Mouse (Mus musculus) layer of hippocampus, adult 9-10 months (tissue): Measurements from ENCODE around the gene Hsdl1.

ENCODE experiments used
- DNase-seq: peaks from one replicate; pipeline ENCODE4 v3.0.0; 2022; ENCODE audit warnings: low spot score

The Hsdl1 gene

DNA sequence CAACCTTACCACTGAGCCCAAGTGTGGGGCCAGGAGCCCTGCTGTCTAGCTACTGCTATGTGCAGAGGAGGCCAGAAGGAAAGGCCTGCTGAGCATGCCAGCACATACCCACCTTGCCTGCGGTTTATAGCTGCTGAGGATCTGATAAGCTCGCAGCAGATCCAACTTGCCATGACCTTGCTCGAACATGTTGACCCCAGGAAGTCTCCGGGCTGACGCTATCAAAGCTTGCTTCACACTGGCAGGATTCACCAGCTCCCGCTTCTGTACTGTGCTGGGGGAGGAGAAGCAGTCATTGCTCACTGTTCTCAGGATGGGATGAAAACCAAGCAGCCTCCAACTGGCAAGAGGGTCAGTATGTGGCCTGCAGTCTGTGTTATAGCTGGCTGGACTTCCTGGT lies 44.0 kb downstream of the Hsdl1 start:
- DNase-seq: no peak

DNA sequence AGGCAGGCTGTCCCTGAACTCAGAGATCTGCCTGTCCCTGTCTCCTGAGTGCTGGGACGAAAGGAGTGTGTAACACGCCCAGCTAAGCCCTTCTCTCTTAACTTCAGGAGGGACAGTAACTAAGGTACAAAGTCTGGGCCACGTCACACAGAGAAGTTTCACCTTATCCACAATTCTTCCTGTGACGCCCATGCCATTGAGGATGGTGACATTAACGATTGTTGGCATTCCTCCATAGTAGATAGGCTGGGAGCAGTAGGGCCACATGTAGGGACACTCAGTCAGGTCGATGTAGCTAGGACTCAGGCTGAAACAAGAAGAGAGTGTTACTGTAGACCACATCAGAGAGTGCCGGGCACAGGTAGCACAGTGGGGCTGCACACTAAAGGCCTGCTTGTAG lies 46.2 kb downstream of the Hsdl1 start:
- DNase-seq: no peak

DNA sequence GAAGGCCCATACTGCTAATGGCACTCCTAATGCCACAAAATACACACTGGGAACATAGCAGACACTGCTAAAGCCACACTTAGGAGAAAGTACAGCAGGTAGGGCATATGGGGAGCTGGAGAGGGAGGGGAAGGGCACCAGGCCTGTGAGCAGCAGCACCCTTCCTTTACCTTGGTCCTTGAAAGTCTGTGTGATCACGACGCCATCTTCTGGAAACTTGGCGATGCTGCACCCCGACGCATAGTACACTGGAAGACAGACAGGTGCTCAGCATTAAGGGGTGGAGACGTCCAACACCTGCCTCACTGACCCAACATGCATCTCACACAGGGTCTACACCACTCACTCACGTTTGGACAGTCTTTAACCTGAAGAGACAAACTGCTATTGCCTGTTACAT lies 54.9 kb downstream of the Hsdl1 start:
- DNase-seq: no peak

DNA sequence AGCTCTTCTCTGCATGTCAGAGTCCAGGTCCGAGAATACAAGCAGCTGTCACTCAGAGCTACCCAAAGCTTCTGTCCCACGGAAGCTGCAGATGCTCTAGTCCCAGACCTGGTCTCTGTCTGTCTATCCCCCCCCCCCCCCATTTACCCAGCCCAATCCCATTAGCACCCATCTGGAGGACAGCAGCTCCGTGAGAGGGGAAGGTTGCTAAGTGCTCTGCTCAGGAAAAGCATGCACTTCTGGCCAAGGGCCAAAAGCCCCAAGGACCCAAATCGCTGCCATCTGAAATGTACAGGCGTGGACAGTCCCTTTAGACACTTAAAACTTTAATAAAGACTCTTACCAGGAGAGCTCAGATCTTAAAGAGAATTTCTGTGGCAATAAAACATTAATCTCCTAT lies 58.3 kb downstream of the Hsdl1 start:
- DNase-seq: no peak

DNA sequence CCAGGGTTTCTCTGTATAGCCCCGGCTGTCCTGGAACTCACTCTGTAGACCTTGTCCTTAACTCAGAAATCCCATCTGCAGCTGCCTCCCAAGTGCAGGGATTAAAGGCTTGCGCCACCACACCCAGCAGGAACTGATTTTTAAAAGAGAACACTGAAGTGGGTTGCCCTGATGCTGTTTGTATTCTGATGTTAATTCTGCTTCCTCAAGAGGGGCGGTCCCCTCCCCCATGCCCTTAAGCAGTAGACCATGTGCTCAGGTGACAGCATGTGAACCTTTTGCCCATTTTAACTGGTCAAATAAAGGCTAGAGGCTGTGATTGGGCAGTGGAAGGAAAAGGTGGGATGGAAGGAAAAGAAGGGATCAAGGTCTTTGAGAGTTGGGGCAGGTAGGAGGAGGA lies 59.2 kb downstream of the Hsdl1 start:
- DNase-seq: no peak

DNA sequence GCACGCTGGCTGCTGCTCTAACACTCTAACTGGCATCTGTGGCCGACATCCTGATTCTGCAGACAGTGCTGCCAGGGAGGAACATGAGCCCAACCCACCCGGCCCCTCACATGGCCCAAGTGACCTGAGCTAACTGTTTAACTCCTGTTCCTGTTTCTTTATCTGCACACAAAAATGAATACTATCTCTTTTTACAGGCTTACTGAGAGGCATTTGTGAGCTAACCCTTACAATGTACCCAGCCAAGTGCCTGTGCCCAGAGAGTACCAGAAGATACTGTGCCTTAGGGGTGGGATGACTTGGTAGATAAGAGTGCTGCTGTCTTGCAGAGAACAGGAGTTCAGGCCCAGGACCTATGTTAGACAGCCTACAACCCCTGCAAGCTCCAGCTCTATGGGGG lies 60.0 kb downstream of the Hsdl1 start:
- no peak for DNase-seq

DNA sequence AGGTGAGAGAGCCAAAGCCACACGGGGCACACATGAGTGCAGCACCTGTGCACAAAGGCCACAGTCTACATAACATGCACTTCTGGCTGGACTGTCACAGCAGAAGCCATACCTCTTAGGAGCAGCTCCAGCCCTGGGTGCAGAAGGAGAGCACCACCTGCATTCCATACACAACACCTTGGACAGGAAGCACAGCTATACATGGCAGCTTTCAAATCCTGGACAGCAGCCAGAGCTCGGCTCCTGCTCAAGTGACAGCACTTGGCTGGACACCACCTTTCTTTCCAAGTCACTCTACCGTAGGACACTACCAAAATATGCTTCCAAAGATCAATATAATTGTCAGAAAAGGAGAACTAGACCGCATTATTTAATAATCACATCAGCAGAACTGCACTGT lies 61.6 kb downstream of the Hsdl1 start:
- no peak for DNase-seq
